Mouse (Mus musculus) ES-E14 (cell line): ENCODE results near the gene Cmya5. TPM values are rescaled to one million over a fixed set of nuclear protein-coding genes. Genes with fewer than 3 reads are reported as not detected.
"Not testable (repeated sequence)": the region's sequence is repeated elsewhere in the genome, so short reads cannot be mapped to it uniquely, and the experiment has no call there.

Experiments used
- DNase-seq: peaks from one replicate; pipeline ENCODE4 v3.0.0-alpha.2; 2013; ENCODE audit warnings: low read depth, low spot score
- H3K27ac ChIP-seq: 2 replicates; pipeline ENCODE4 v1.5.1; 2012; ENCODE audit warnings: low read depth, mild to moderate bottlenecking, low read length, moderate library complexity, mixed read lengths; ENCODE audit not compliant: poor library complexity, insufficient read depth, severe bottlenecking
- H3K36me3 ChIP-seq: 2 replicates; pipeline ENCODE4 v1.6.1; 2012; ENCODE audit warnings: mild to moderate bottlenecking, low read length, moderate library complexity, mixed read lengths; ENCODE audit not compliant: control insufficient read depth, poor library complexity, insufficient read depth, severe bottlenecking
- H3K4me1 ChIP-seq, 2 experiments: fragments of 150-350 bp in 1 of 2; sonication (generic) in 1 of 2; 2 replicates each; pipeline ENCODE4 v1.6.1; 2012; ENCODE audit warnings: low read length in 2 of 2, mild to moderate bottlenecking in 1 of 2, mixed read lengths in 1 of 2; ENCODE audit not compliant: control insufficient read depth in 2 of 2, insufficient read depth in 2 of 2, poor library complexity in 1 of 2
- H3K4me3 ChIP-seq, 2 experiments: fragments of 150-350 bp in 1 of 2; sonication (generic) in 1 of 2; 2 replicates each; pipeline ENCODE4 v1.5.1; 2012; ENCODE audit warnings: low read length in 2 of 2, low read depth in 1 of 2, mild to moderate bottlenecking in 1 of 2, mixed read lengths in 1 of 2; ENCODE audit not compliant: insufficient read depth in 1 of 2, poor library complexity in 1 of 2, severe bottlenecking in 1 of 2
- H3K9ac ChIP-seq: 2 replicates; pipeline ENCODE4 v1.6.1; 2012; ENCODE audit warnings: low read depth, mild to moderate bottlenecking, low read length, mixed read lengths; ENCODE audit not compliant: poor library complexity, insufficient read depth, severe bottlenecking
- H3K9me3 ChIP-seq: fragments of 150-350 bp; sonication (generic); 2 replicates; pipeline ENCODE4 v1.6.1; 2012; ENCODE audit warnings: low read depth, mild to moderate bottlenecking, low read length; ENCODE audit not compliant: control insufficient read depth, insufficient read depth
- CHD2 ChIP-seq: IDR thresholded peaks from 2 replicates; pipeline ENCODE4 v1.6.1; 2014; ENCODE audit warnings: mild to moderate bottlenecking, low read depth, low read length, inconsistent platforms
- HCFC1 ChIP-seq: IDR thresholded peaks from 2 replicates; pipeline ENCODE4 v1.6.1; 2012; ENCODE audit warnings: low read length, inconsistent platforms, borderline replicate concordance; ENCODE audit not compliant: insufficient read depth
- MAFK ChIP-seq: IDR thresholded peaks from 2 replicates; pipeline ENCODE4 v1.6.1; 2014; ENCODE audit warnings: mild to moderate bottlenecking, low read depth, low read length, inconsistent platforms; ENCODE audit not compliant: insufficient read depth
- ZC3H11A ChIP-seq: IDR thresholded peaks from 2 replicates; pipeline ENCODE4 v1.6.1; 2012; ENCODE audit warnings: low read depth, mild to moderate bottlenecking, inconsistent platforms, low read length, borderline replicate concordance
- ZNF384 ChIP-seq: IDR thresholded peaks from 2 replicates; pipeline ENCODE4 v1.6.1; 2012; ENCODE audit warnings: low read depth, low read length, inconsistent platforms
- in situ Hi-C, 2 experiments: fragments of 600-800 bp; cut with MboI; formaldehyde crosslinking; loops; one replicate each; pipeline ENCODE4 v1.15.1; 2025; ENCODE audit warnings: low sequenced_read_pairs in 2 of 2, inconsistent platforms in 1 of 2; ENCODE audit not compliant: unreplicated experiment in 2 of 2
- total RNA-seq: library from RNA; depleted of rRNA; stranded (reverse); fragments of 300-350 nt; gene quantifications from 2 replicates; pipeline ENCODE4 v1.2.3, GENCODE M21; 2012

The Cmya5 gene
- total RNA-seq, 1 experiment = 0.49 TPM

DNA sequence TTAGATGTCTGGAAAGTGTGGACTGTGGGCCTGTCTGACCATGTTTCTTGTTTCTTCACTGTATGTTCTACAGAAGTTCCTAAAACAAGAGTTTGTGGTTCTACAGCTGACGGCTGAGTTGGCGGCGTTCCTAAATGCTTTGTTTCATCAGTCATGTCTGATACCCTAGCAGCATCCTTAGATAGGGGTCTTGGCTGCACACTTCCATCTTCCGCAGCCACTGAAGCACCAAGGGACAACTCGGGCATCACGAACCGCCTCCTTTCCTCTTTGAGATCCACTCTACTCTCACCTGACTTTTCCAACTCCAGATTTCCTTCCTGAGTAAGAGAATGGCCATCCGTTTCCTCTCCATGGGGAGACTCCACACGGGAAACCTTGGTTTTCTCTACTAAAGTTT, 53.3 kb downstream of the Cmya5 start:
- Histone ChIP-seq H3K27ac (no peak overlapping the region), H3K4me1 (no peaks in the 10 kb centered on the region), H3K9ac (no peak overlapping the region), H3K36me3 (no peaks in the 10 kb centered on the region), H3K9me3 (no peaks in the 10 kb centered on the region), H3K4me3 (no peak overlapping the region)
- DNase-seq = no peak
- no peak for TF ChIP-seq CHD2
- TF ChIP-seq ZC3H11A = no peak
- TF ChIP-seq MAFK = no peak
- TF ChIP-seq HCFC1 = no peak
- no peak for TF ChIP-seq ZNF384
- in situ Hi-C loops = no loop called here

DNA sequence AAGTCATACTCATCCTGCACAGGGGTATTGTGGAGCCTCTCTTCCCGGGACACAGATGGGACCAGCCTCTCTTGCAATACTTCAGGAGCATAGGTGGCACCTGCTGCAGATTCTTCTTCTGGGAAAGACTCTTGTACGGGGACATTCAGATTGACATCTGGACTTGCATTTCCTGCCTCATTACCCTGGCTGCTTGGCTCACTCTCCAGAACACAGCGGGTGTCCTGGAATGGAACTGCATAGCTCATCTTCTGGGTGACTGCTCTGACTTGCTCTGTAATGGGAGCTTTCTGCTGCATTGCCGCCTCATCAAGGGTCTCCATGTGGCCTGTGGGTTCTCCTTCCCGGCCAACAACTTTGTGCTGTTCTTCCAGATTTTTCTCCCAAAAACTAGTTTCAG, 55.0 kb downstream of the Cmya5 start:
- Histone ChIP-seq H3K4me3 (no peak overlapping the region), H3K4me1 (no peaks in the 10 kb centered on the region), H3K9ac (no peak overlapping the region), H3K9me3 (no peaks in the 10 kb centered on the region), H3K36me3 (no peaks in the 10 kb centered on the region), H3K27ac (no peak overlapping the region)
- TF ChIP-seq ZNF384 (no peak), CHD2 (no peak), ZC3H11A (no peak), HCFC1 (no peak), MAFK (no peak)
- in situ Hi-C loops = no loop called here
- DNase-seq = no peak

DNA sequence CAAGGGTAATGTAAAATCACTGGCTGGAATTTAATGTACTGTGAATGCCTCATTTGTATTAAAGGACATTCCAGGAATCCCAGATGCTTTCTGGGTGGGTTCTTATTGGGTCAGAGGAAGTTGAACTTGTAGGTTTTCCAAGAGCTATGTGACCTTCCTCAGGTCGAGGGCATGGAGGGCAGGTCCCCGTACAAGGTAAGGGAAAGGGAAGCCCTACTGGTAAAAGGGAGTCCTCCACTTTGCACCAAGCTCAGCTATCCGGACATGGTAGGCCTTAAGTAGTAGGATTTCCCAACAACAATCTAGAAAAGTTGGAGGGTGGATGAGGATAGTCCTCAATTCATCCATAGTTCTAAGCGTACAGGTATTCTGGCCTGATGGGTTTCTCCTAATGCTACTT, 58.8 kb downstream of the Cmya5 start:
- H3K36me3 ChIP-seq = no peaks in the 10 kb centered on the region
- no peak overlapping the region for H3K9ac ChIP-seq
- in situ Hi-C loops = no loop called here
- no peak for DNase-seq
- H3K9me3 ChIP-seq = no peaks in the 10 kb centered on the region
- H3K4me1 ChIP-seq = no peaks in the 10 kb centered on the region
- TF ChIP-seq ZNF384 = no peak
- TF ChIP-seq CHD2 = no peak
- no peak for TF ChIP-seq MAFK
- no peak for TF ChIP-seq HCFC1
- no peak for TF ChIP-seq ZC3H11A
- H3K27ac ChIP-seq = no peak overlapping the region
- H3K4me3 ChIP-seq = no peak overlapping the region

DNA sequence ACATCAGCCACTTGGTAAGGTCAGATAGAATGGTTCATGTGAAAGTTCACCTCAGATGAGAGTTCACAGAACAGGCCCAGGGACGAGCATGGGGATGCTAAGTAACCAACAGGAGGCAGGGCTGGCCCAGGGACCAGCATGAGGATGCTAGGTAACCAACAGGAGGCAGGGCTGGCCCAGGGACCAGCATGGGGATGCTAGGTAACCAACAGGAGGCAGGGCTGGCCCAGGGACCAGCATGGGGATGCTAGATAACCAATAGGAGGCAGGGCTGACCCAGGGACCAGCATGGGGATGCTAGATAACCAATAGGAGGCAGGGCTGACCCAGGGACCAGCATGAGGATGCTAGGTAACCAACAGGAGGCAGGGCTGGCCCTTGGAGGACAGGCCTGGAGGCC, 62.2 kb downstream of the Cmya5 start:
- H3K4me3 ChIP-seq, H3K36me3 ChIP-seq, in situ Hi-C loops, DNase-seq, H3K9ac ChIP-seq, H3K9me3 ChIP-seq, H3K27ac ChIP-seq, H3K4me1 ChIP-seq: not testable (repeated sequence)

DNA sequence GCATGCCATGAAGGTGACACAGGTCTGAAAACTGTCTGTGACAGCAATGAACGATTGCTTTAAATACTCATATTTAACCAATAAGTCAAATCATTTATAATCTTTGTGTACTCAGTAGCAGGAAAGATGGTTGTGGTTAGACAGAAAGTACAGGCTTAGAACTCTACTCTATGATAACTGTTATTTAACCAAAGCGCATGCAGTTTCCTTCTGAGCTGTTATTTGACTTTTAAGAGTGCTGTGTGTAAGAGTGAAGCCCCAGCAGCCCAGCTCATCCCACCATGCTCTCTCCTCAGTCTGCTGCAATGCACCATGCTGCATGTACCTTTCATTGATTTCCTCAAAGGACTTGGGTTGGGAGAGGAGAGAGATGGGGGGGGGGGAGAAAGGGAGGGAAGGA, 63.7 kb downstream of the Cmya5 start:
- Histone ChIP-seq H3K4me3 (no peak overlapping the region), H3K9ac (no peak overlapping the region), H3K4me1 (no peaks in the 10 kb centered on the region), H3K9me3 (no peaks in the 10 kb centered on the region), H3K36me3 (no peaks in the 10 kb centered on the region), H3K27ac (no peak overlapping the region)
- DNase-seq = no peak
- TF ChIP-seq MAFK (no peak), HCFC1 (no peak), ZC3H11A (no peak), CHD2 (no peak), ZNF384 (no peak)
- in situ Hi-C loops = no loop called here
